Mouse (Mus musculus): ENCODE data around the gene Tmem53. TPM values are rescaled to one million over a fixed set of nuclear protein-coding genes. Genes with fewer than 3 reads are reported as not detected.

Gene Tmem53
- polyA plus RNA-seq, 1 experiment from 2014 or later: 10.6 TPM

GRCm38 (mm10) chr4:117288927-117289801 is 37.4 kb downstream of the Tmem53 start:
- H3K27me3 ChIP-seq (ENCODE audit: control insufficient read depth, insufficient read depth, low read length): no peaks in the 10 kb centered on the region
- peaks cover 4% of the 10 kb centered on the region for H3K4me1 ChIP-seq (ENCODE audit: control insufficient read depth, insufficient read depth, low read length)
- peak overlapping the region; percentile 94 for H3K27ac ChIP-seq (replicated peaks; ENCODE audit: low read depth, low read length)
- no peaks in the 10 kb centered on the region for H3K9me3 ChIP-seq (replicated peaks; ENCODE audit: control insufficient read depth, low read length)
- WGBS: 1% methylated on average over 49 of the region's 80 CpGs
- peak overlapping the region; percentile 82 for H3K4me3 ChIP-seq (ENCODE audit: low read depth, low read length)
- DNase-seq (ENCODE audit: low spot score) (peak; percentile 86), ATAC-seq (replicated peaks; ENCODE audit: insufficient number of reproducible peaks, low FRiP score, low TSS enrichment, low read depth) (peak; percentile 89)
- peak overlapping the region; percentile 89 for H3K9ac ChIP-seq (replicated peaks; ENCODE audit: low read length)
- H3K4me2 ChIP-seq (ENCODE audit: low read depth, low read length): peak overlapping the region; percentile 81
- H3K36me3 ChIP-seq (replicated peaks; ENCODE audit: control insufficient read depth, insufficient read depth, low read depth, low read length): peaks cover 7% of the 10 kb centered on the region

GRCm38 (mm10) chr4:117291696-117292095 is 39.9 kb downstream of the Tmem53 start:
- Histone ChIP-seq H3K4me1 (ENCODE audit: control insufficient read depth, insufficient read depth, low read length) (peaks cover 4% of the 10 kb centered on the region), H3K27me3 (ENCODE audit: control insufficient read depth, insufficient read depth, low read length) (no peaks in the 10 kb centered on the region), H3K4me3 (ENCODE audit: low read depth, low read length) (no peak overlapping the region), H3K36me3 (replicated peaks; ENCODE audit: control insufficient read depth, insufficient read depth, low read depth, low read length) (no peaks in the 10 kb centered on the region; the same call in 1 of the 2 replicates), H3K4me2 (ENCODE audit: low read depth, low read length) (no peak overlapping the region), H3K9ac (replicated peaks; ENCODE audit: low read length) (no peak overlapping the region), H3K27ac (replicated peaks; ENCODE audit: low read depth, low read length) (no peak overlapping the region), H3K9me3 (replicated peaks; ENCODE audit: control insufficient read depth, low read length) (no peaks in the 10 kb centered on the region)
- ATAC-seq (replicated peaks; ENCODE audit: insufficient number of reproducible peaks, low FRiP score, low TSS enrichment, low read depth) (no peak), DNase-seq (ENCODE audit: low spot score) (no peak)
- 91% methylated on average over 2 of the region's 2 CpGs for WGBS

- H3K27ac ChIP-seq (replicated peaks; ENCODE audit: low read depth, low read length): no peak overlapping the region
- H3K27me3 ChIP-seq (ENCODE audit: control insufficient read depth, insufficient read depth, low read length): no peaks in the 10 kb centered on the region
- no peaks in the 10 kb centered on the region for H3K9me3 ChIP-seq (replicated peaks; ENCODE audit: control insufficient read depth, low read length)
- no peak overlapping the region for H3K4me3 ChIP-seq (ENCODE audit: low read depth, low read length)
- H3K36me3 ChIP-seq (replicated peaks; ENCODE audit: control insufficient read depth, insufficient read depth, low read depth, low read length): no peaks in the 10 kb centered on the region
- no peak overlapping the region for H3K4me2 ChIP-seq (ENCODE audit: low read depth, low read length)
- no peaks in the 10 kb centered on the region for H3K4me1 ChIP-seq (ENCODE audit: control insufficient read depth, insufficient read depth, low read length)
- H3K9ac ChIP-seq (replicated peaks; ENCODE audit: low read length): no peak overlapping the region
- DNase-seq (ENCODE audit: low spot score) (no peak), ATAC-seq (replicated peaks; ENCODE audit: insufficient number of reproducible peaks, low FRiP score, low TSS enrichment, low read depth) (no peak)
- 76% methylated on average over 19 of the region's 19 CpGs for WGBS
Observed at GRCm38 (mm10) chr4:117296849-117297593, 45.3 kb downstream of the Tmem53 start.

GRCm38 (mm10) chr4:117297819-117298218 is 46.1 kb downstream of the Tmem53 start:
- 78% methylated on average over 9 of the region's 9 CpGs for WGBS
- no peak overlapping the region for H3K4me3 ChIP-seq (ENCODE audit: low read depth, low read length)
- no peaks in the 10 kb centered on the region for H3K4me1 ChIP-seq (ENCODE audit: control insufficient read depth, insufficient read depth, low read length)
- H3K27ac ChIP-seq (replicated peaks; ENCODE audit: low read depth, low read length): no peak overlapping the region
- H3K4me2 ChIP-seq (ENCODE audit: low read depth, low read length): no peak overlapping the region
- DNase-seq (ENCODE audit: low spot score) (no peak), ATAC-seq (replicated peaks; ENCODE audit: insufficient number of reproducible peaks, low FRiP score, low TSS enrichment, low read depth) (no peak)
- H3K9me3 ChIP-seq (replicated peaks; ENCODE audit: control insufficient read depth, low read length): no peaks in the 10 kb centered on the region
- no peak overlapping the region for H3K9ac ChIP-seq (replicated peaks; ENCODE audit: low read length)
- peaks cover 4% of the 10 kb centered on the region for H3K27me3 ChIP-seq (ENCODE audit: control insufficient read depth, insufficient read depth, low read length)
- no peaks in the 10 kb centered on the region for H3K36me3 ChIP-seq (replicated peaks; ENCODE audit: control insufficient read depth, insufficient read depth, low read depth, low read length)

GRCm38 (mm10) chr4:117299921-117300320 is 48.2 kb downstream of the Tmem53 start:
- no peak overlapping the region for H3K4me3 ChIP-seq (ENCODE audit: low read depth, low read length)
- peaks cover 4% of the 10 kb centered on the region for H3K4me1 ChIP-seq (ENCODE audit: control insufficient read depth, insufficient read depth, low read length)
- peaks cover 25% of the 10 kb centered on the region for H3K27me3 ChIP-seq (ENCODE audit: control insufficient read depth, insufficient read depth, low read length)
- no peak overlapping the region for H3K4me2 ChIP-seq (ENCODE audit: low read depth, low read length)
- ATAC-seq (replicated peaks; ENCODE audit: insufficient number of reproducible peaks, low FRiP score, low TSS enrichment, low read depth) (no peak), DNase-seq (ENCODE audit: low spot score) (no peak)
- no peak overlapping the region for H3K27ac ChIP-seq (replicated peaks; ENCODE audit: low read depth, low read length)
- no peaks in the 10 kb centered on the region for H3K9me3 ChIP-seq (replicated peaks; ENCODE audit: control insufficient read depth, low read length)
- 73% methylated on average over 10 of the region's 10 CpGs for WGBS
- no peak overlapping the region for H3K9ac ChIP-seq (replicated peaks; ENCODE audit: low read length)
- no peaks in the 10 kb centered on the region for H3K36me3 ChIP-seq (replicated peaks; ENCODE audit: control insufficient read depth, insufficient read depth, low read depth, low read length)

GRCm38 (mm10) chr4:117302027-117302806 is 50.5 kb downstream of the Tmem53 start:
- no peak for ATAC-seq (replicated peaks; ENCODE audit: insufficient number of reproducible peaks, low FRiP score, low TSS enrichment, low read depth)
- peaks cover 4% of the 10 kb centered on the region for H3K4me1 ChIP-seq (ENCODE audit: control insufficient read depth, insufficient read depth, low read length)
- WGBS: 42% methylated on average over 14 of the region's 14 CpGs

GRCm38 (mm10) chr4:117303581-117304238 is 52.0 kb downstream of the Tmem53 start:
- Histone ChIP-seq H3K4me2 (ENCODE audit: low read depth, low read length) (peak overlapping the region; percentile 89), H3K9me3 (replicated peaks; ENCODE audit: control insufficient read depth, low read length) (no peaks in the 10 kb centered on the region), H3K9ac (replicated peaks; ENCODE audit: low read length) (peak overlapping the region; percentile 44), H3K27me3 (ENCODE audit: control insufficient read depth, insufficient read depth, low read length) (peaks cover 32% of the 10 kb centered on the region), H3K4me1 (ENCODE audit: control insufficient read depth, insufficient read depth, low read length) (peaks cover 4% of the 10 kb centered on the region), H3K4me3 (ENCODE audit: low read depth, low read length) (peak overlapping the region; percentile 35), H3K27ac (replicated peaks; ENCODE audit: low read depth, low read length) (no peak overlapping the region), H3K36me3 (replicated peaks; ENCODE audit: control insufficient read depth, insufficient read depth, low read depth, low read length) (no peaks in the 10 kb centered on the region)
- ATAC-seq (replicated peaks; ENCODE audit: insufficient number of reproducible peaks, low FRiP score, low TSS enrichment, low read depth): no peak
- WGBS: 5% methylated on average over 30 of the region's 30 CpGs
- DNase-seq (ENCODE audit: low spot score): no peak

More at GRCm38 (mm10) chr4:117302027-117302806, 50.5 kb downstream of the Tmem53 start:
- Histone ChIP-seq H3K4me3 (ENCODE audit: low read depth, low read length) (no peak overlapping the region), H3K36me3 (replicated peaks; ENCODE audit: control insufficient read depth, insufficient read depth, low read depth, low read length) (no peaks in the 10 kb centered on the region), H3K9me3 (replicated peaks; ENCODE audit: control insufficient read depth, low read length) (no peaks in the 10 kb centered on the region), H3K4me2 (ENCODE audit: low read depth, low read length) (no peak overlapping the region), H3K27ac (replicated peaks; ENCODE audit: low read depth, low read length) (no peak overlapping the region), H3K27me3 (ENCODE audit: control insufficient read depth, insufficient read depth, low read length) (peaks cover 32% of the 10 kb centered on the region), H3K9ac (replicated peaks; ENCODE audit: low read length) (no peak overlapping the region)
- DNase-seq (ENCODE audit: low spot score): no peak
